Mouse (Mus musculus) G1E (cell line): ENCODE results near the gene Pdia5. TPM values are rescaled to one million over a fixed set of nuclear protein-coding genes. Genes with fewer than 3 reads are reported as not detected.

Experiments used
- ATAC-seq: 2 replicates; pipeline ENCODE4 v1.8.0; 2016; ENCODE audit warnings: mild to moderate bottlenecking; ENCODE audit not compliant: insufficient number of reproducible peaks, poor library complexity, low FRiP score, severe bottlenecking; ENCODE audit errors: extremely low read depth
- DNase-seq: peaks from one replicate; pipeline ENCODE4 v3.0.0; 2012; ENCODE audit warnings: low spot score
- H3K27me3 ChIP-seq: 2 replicates; pipeline ENCODE4 v1.6.1; 2012; ENCODE audit warnings: mild to moderate bottlenecking, low read length, inconsistent platforms; ENCODE audit not compliant: insufficient read depth
- H3K36me3 ChIP-seq: replicated peaks from 2 replicates; pipeline ENCODE3; 2012; ENCODE audit warnings: mild to moderate bottlenecking, inconsistent platforms
- H3K4me1 ChIP-seq: 2 replicates; pipeline ENCODE4 v1.6.1; 2012; ENCODE audit warnings: low read depth, low read length, inconsistent platforms, mixed read lengths; ENCODE audit not compliant: insufficient read depth
- H3K4me3 ChIP-seq: 2 replicates; pipeline ENCODE4 v1.5.1; 2012; ENCODE audit warnings: low read depth, mild to moderate bottlenecking, inconsistent platforms, low read length, moderate library complexity, mixed read lengths
- H3K9me3 ChIP-seq: replicated peaks from 2 replicates; pipeline ENCODE4 v1.6.1; 2012; ENCODE audit warnings: inconsistent platforms
- CTCF ChIP-seq: IDR thresholded peaks from 2 replicates; pipeline ENCODE4 v1.5.1; 2012; ENCODE audit warnings: low read depth, low read length, inconsistent platforms, mixed read lengths
- GATA1 ChIP-seq: IDR thresholded peaks from 2 replicates; pipeline ENCODE4 v1.6.1; 2012; ENCODE audit warnings: borderline replicate concordance, low read length, inconsistent platforms, mixed read lengths
- GATA2 ChIP-seq: IDR thresholded peaks from 2 replicates; pipeline ENCODE4 v1.6.1; 2012; ENCODE audit warnings: low read depth, low read length, inconsistent platforms, borderline replicate concordance
- POLR2AphosphoS5 ChIP-seq: IDR thresholded peaks from 2 replicates; pipeline ENCODE4 v1.6.1; 2012; ENCODE audit warnings: low read depth, low read length, inconsistent platforms; ENCODE audit not compliant: insufficient replicate concordance
- TAL1 ChIP-seq: conservative IDR thresholded peaks from 2 replicates; pipeline ENCODE4 v1.6.1; 2012; ENCODE audit warnings: low read depth, low read length, inconsistent platforms, mixed read lengths
- polyA plus RNA-seq: library from polyadenylated mRNA; stranded (reverse); fragments of >175 nt; gene quantifications from 2 replicates; pipeline ENCODE4 v1.2.3, GENCODE M21; 2012
- total RNA-seq, 2 experiments: library from RNA; stranded (forward) in 1 of 2; stranded (reverse) in 1 of 2; fragments of 200-1000 nt in 1 of 2; fragments of >200 nt in 1 of 2; fragmentation: Nextera tagmentation in 1 of 2; gene quantifications; 2 replicates each; pipeline ENCODE4 v1.2.3; 2014 to 2017

Gene Pdia5
- total and polyA plus RNA-seq, 3 experiments = not detected

DNA sequence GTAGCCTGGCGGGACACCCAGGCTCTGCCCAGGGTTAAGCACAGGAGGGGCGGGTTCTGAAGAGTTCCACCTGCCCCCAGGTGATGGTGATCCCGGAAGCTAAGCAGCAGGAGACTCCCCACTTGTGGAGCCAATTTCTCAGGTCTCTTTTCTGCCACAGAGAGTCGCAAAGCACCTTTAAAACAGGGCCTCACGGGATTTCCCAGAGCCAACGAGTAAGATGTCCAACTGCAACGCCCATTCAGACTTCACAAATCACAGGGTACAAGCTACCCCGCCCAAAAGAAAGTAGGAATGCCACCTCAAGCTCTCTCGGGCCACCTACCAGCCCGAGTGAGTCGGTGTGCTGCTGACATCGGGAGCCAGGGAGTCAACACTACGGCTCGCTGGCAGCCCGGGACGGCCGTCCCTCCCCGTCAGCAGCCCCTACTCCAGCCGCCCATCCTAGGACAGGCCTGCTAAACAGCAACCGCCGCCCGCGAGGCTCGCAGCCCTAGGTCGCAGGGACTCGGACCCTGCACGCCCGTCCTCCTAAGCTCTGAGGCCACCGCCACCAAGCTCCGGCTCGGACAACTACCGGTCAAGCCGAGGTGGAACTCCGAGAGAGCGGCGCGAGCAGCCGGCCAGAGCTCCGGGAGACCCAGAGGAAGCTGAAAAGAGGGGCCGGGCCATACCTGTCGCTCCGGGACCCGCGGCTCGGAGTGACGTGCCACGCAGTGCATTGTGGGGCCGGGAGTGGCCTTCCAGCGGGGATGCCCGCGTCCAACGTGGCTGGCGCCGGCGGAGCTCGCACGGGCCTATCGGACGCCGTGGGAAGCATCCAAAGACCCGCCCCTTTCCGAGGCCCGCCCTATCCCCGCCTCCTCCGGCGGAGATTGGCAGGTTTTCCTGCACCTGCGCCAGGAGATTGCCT, 127.3 kb downstream of the Pdia5 start, which contains the start of gene Sec22a:
Gene Sec22a, minus strand, starts transcription at position 769 of the 913 bp plus-strand sequence.
- Histone ChIP-seq H3K4me3 (peak within 1 kb of the TSS; percentile 93), H3K27me3 (peaks cover 5% of the 10 kb centered on the region; the same call in 1 of the 2 replicates), H3K4me1 (peaks cover 21% of the 10 kb centered on the region), H3K9me3 (peaks cover 2% of the 10 kb centered on the region; the same call in 1 of the 2 replicates), H3K36me3 (peaks cover 24% of the 10 kb centered on the region)
- peak; percentile 91 for ATAC-seq
- peak; percentile 93 for DNase-seq
- TF ChIP-seq CTCF (no peak), POLR2AphosphoS5 (no peak), GATA2 (no peak), GATA1 (no peak), TAL1 (no peak)

DNA sequence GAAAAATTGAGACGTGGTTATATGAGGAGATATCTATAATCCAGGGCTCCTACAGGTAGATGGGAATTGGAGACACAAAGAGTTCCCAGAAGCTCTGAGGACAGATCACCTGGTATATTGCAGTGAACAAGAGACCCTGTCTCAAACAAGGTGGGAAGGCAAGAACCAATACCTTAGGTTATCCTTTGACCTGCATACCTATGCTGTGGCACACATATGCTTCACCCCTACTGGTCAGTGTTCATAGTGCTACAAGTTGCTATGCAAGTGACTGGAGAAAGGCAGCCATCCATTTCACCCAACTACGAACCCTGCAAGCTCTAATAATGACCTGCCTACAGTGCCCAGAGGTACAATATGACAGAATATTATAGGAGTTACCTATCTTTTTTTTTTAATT, 128.5 kb downstream of the Pdia5 start:
- Histone ChIP-seq H3K27me3 (no peaks in the 10 kb centered on the region), H3K36me3 (peaks cover 30% of the 10 kb centered on the region), H3K4me1 (peaks cover 21% of the 10 kb centered on the region), H3K9me3 (peaks cover 2% of the 10 kb centered on the region; the same call in 1 of the 2 replicates), H3K4me3 (no peak overlapping the region)
- no peak for TF ChIP-seq GATA1
- no peak for DNase-seq
- ATAC-seq = no peak

DNA sequence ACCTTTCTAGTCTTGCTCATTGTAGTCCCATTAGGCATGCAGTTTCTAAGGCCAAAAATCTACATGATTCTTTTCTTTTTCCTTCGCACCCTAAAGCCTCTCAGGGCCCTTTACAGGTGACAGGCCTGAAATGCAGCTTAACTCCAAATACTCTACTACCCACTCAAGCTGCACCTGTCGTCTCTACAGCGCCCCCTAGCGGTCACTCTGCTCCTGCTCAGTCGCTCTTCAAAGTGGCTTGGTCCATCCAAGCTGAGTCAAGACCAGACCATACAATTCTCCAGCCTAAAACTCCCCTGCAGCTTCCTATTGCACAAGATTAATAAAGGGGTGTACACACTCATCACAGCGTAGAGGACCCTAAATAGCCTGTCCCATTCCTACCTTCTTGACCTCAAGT, 130.1 kb downstream of the Pdia5 start:
- DNase-seq = peak; percentile 21
- peaks cover 37% of the 10 kb centered on the region for H3K36me3 ChIP-seq
- H3K4me3 ChIP-seq = no peak overlapping the region
- peak; percentile 74 for TF ChIP-seq CTCF
- TF ChIP-seq GATA1 = no peak
- no peaks in the 10 kb centered on the region for H3K27me3 ChIP-seq
- no peak for ATAC-seq
- peaks cover 2% of the 10 kb centered on the region; the same call in 1 of the 2 replicates for H3K9me3 ChIP-seq
- peaks cover 21% of the 10 kb centered on the region for H3K4me1 ChIP-seq

DNA sequence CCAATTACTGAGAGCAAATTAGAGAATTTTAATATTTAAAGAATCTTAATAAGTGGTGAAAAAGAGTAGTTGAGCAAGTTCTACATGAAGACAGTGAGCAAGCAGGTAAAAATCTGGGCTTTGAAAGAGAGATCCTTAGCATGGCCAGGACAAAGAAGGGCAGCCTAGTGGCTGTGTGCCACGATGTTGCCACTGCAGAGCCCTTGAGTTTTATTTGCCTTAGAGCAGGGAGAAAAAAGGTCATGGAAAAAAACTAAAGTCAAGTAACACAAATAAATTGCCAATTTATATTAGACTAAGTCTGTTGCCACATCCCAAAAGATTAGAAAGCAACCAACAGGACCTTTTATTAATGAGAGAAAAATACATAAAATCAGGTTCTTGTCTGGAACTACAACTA, 133.2 kb downstream of the Pdia5 start:
- Histone ChIP-seq H3K4me3 (no peak overlapping the region), H3K27me3 (no peaks in the 10 kb centered on the region), H3K4me1 (peaks cover 3% of the 10 kb centered on the region; the same call in 1 of the 2 replicates), H3K36me3 (peaks cover 54% of the 10 kb centered on the region), H3K9me3 (no peaks in the 10 kb centered on the region)
- no peak for TF ChIP-seq GATA2
- no peak for TF ChIP-seq POLR2AphosphoS5
- no peak for TF ChIP-seq CTCF
- no peak for TF ChIP-seq GATA1
- no peak for TF ChIP-seq TAL1
- DNase-seq = no peak
- no peak for ATAC-seq

Other genes with a start within 250 kb of the Pdia5 start
- 24.7 and 26.7 TPM in 2 replicates for gene Sec22a, start 127.0 kb downstream of the Pdia5 start, total RNA-seq (2014; fragmentation: Nextera tagmentation)
- gene Sec22a, start 127.0 kb downstream of the Pdia5 start, total RNA-seq (2017) = 11.7 and 16.3 TPM in 2 replicates
- 0.33 and 0.46 TPM in 2 replicates for gene Sec22a, start 127.0 kb downstream of the Pdia5 start, polyA plus RNA-seq
- gene Sema5b, start 50.3 kb upstream of the Pdia5 start, total RNA-seq (2014; fragmentation: Nextera tagmentation) = not detected in 2 replicates
- 0.66 TPM in 1 of 2 replicates, not detected in the other for gene Sema5b, start 50.3 kb upstream of the Pdia5 start, total RNA-seq (2017)
- not detected in 2 replicates for gene Sema5b, start 50.3 kb upstream of the Pdia5 start, polyA plus RNA-seq